Mouse (Mus musculus): ENCODE measurements around the gene Slc43a1.
A peak's percentile ranks its signal among the peaks of the same experiment; 100 is the strongest.

DNA sequence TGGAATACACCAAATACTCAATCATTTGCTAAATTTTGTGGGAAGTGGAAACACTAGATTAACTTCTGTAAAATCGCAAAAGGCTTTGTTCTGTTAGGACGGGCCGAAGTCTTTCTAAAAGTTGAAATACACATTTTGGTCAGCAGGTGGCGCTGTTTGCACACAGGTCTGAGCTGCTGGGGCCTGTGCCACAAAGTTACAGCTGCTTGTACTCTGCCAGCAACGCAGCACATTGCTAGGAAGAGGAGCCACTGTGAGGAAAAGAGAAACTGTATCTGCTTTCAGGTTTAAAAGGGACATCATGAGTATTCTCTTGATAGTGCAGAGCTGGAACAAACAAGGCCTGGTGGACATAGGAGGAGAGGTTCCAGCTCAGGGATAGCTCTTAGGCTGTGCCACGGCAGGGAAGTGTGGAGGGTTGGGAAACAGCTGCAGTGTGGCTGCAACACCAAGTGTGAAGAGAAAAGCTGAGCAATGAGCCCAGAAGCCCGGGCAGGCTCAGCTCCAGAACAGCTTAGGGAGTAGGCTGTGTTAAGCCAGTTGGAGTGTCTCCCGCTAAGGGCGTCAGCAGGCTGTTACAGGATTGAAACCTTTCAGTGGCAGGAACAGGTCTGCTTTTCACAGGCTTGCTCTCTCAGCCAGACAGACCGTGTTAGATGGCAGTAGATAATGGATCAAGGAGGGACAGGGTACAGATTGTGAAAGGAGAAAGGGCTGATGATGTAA lies 6.8 kb upstream of the Slc43a1 start:
- TF ChIP-seq EP300 (IDR thresholded peaks at IDR 0.05; ENCODE audit: low read depth) (no peak), CTCF (IDR thresholded peaks at IDR 0.05; ENCODE audit: low read depth) (peak; percentile 90)

All from heart, postnatal 0 days (tissue).